19 mouse cellular contexts compared by ENCODE assay signal in genomic region chr13:30365378-30365777, GRCm38 (mm10). TPM values are rescaled to one million over a fixed set of nuclear protein-coding genes. Genes with fewer than 3 reads are reported as not detected.
DNase-seq lines count a peak whose midpoint lies in the region; ATAC-seq lines count a peak whose summit lies in the region.
"Had no signal": no experiment of that assay in that cellular context is flagged by ENCODE, and none has a peak within 500 bp of the region (broad histone marks: within the 10 kb centered on the region; RNA-seq: fewer than 3 reads in every experiment).

No protein-coding gene starts in this region.

- H3K27me3 ChIP-seq in kidney, embryonic 15.5 days = 0 out of 2 replicates have a peak, but pooled peaks cover 2% of the 10 kb centered on the region
- no peaks in the 10 kb centered on the region for H3K27me3 ChIP-seq in midbrain, embryonic 14.5 days (ENCODE audit: control insufficient read depth, insufficient read depth, low read length)
- H3K27me3 ChIP-seq: embryonic facial prominence, embryonic 12.5 days; forebrain, embryonic 12.5 days; heart, embryonic 13.5 days; hindbrain, embryonic 12.5 days had no signal

- no peaks in the 10 kb centered on the region for H3K9me3 ChIP-seq in kidney, embryonic 15.5 days (replicated peaks)
- H3K9me3 ChIP-seq in midbrain, embryonic 14.5 days (ENCODE audit: control insufficient read depth, low read length) = no peaks in the 10 kb centered on the region
- H3K9me3 ChIP-seq: embryonic facial prominence, embryonic 12.5 days; forebrain, embryonic 12.5 days; heart, embryonic 13.5 days had no signal

- no peak overlapping the region for H3K9ac ChIP-seq in kidney, embryonic 15.5 days
- no peak overlapping the region for H3K9ac ChIP-seq in midbrain, embryonic 14.5 days (replicated peaks; ENCODE audit: low read length)
- H3K9ac ChIP-seq: embryonic facial prominence, embryonic 12.5 days; forebrain, embryonic 12.5 days; heart, embryonic 13.5 days; hindbrain, embryonic 12.5 days had no signal

- no peaks in the 10 kb centered on the region for H3K36me3 ChIP-seq in kidney, embryonic 15.5 days
- no peaks in the 10 kb centered on the region for H3K36me3 ChIP-seq in midbrain, embryonic 14.5 days (ENCODE audit: control insufficient read depth, insufficient read depth, low read length)
- H3K36me3 ChIP-seq: embryonic facial prominence, embryonic 12.5 days; forebrain, embryonic 12.5 days; heart, embryonic 13.5 days; hindbrain, embryonic 12.5 days had no signal

- H3K4me1 ChIP-seq in brown adipose tissue, adult 24 weeks (ENCODE audit: control insufficient read depth, insufficient read depth, insufficient read length, low read length) = no peaks in the 10 kb centered on the region; the same call in 1 of the 2 replicates
- H3K4me1 ChIP-seq in kidney, embryonic 15.5 days = peaks cover 39% of the 10 kb centered on the region
- H3K4me1 ChIP-seq in midbrain, embryonic 14.5 days (ENCODE audit: control insufficient read depth, insufficient read depth, low read length) = no peaks in the 10 kb centered on the region
- H3K4me1 ChIP-seq: embryonic facial prominence, embryonic 12.5 days; forebrain, embryonic 12.5 days; hindbrain, embryonic 12.5 days had no signal

- peak; percentile 37 for DNase-seq in kidney, adult 9 months
- no peak for DNase-seq in kidney, adult 8-10 months
- peak; percentile 66 for DNase-seq in kidney, postnatal 14 days
- DNase-seq in thymus, postnatal 14 days = no peak
- no peak for DNase-seq in yolk sac, embryonic 10.5 days (ENCODE audit: low spot score)
- DNase-seq in midbrain, embryonic 14.5 days = no peak
- DNase-seq: adrenal gland, adult 2 months; cerebellum, adult 11-12 months; cerebellum, adult 9-10 months; cerebellum, postnatal 25 days; gastrocnemius, postnatal 25 days; heart, postnatal 4 days had no signal

- WGBS in kidney, embryonic 15.5 days = 48% methylated on average over 2 of the region's 2 CpGs
- WGBS in midbrain, embryonic 14.5 days = 85% methylated on average over 2 of the region's 2 CpGs

- no peak overlapping the region for H3K4me3 ChIP-seq in brown adipose tissue, adult 24 weeks (ENCODE audit: insufficient read depth, low read depth, low read length)
- no peak overlapping the region for H3K4me3 ChIP-seq in kidney, embryonic 15.5 days (replicated peaks)
- no peak overlapping the region for H3K4me3 ChIP-seq in midbrain, embryonic 14.5 days (replicated peaks; ENCODE audit: low read depth, low read length)
- H3K4me3 ChIP-seq: embryonic facial prominence, embryonic 12.5 days; forebrain, embryonic 12.5 days; heart, embryonic 13.5 days; hindbrain, embryonic 12.5 days had no signal

- ATAC-seq in kidney, embryonic 15.5 days (replicated peaks; ENCODE audit: low FRiP score) = no peak
- ATAC-seq in midbrain, embryonic 14.5 days (ENCODE audit: low FRiP score, low TSS enrichment) = no peak
- ATAC-seq: forebrain, embryonic 16.5 days had no signal

- H3K4me2 ChIP-seq in kidney, embryonic 15.5 days = no peak overlapping the region
- no peak overlapping the region for H3K4me2 ChIP-seq in midbrain, embryonic 14.5 days (ENCODE audit: low read length)
- H3K4me2 ChIP-seq: embryonic facial prominence, embryonic 12.5 days; forebrain, embryonic 12.5 days; heart, embryonic 13.5 days; hindbrain, embryonic 12.5 days had no signal

- 0 out of 2 replicates have a peak overlapping the region, but pooled peaks have one; percentile 53 for H3K27ac ChIP-seq in brown adipose tissue, adult 24 weeks (replicated peaks; ENCODE audit: low read depth, low read length)
- H3K27ac ChIP-seq in kidney, embryonic 15.5 days = peak overlapping the region; percentile 78; the same call in 1 of the 2 replicates
- no peak overlapping the region for H3K27ac ChIP-seq in midbrain, embryonic 14.5 days (replicated peaks; ENCODE audit: low read depth, low read length)
- H3K27ac ChIP-seq: embryonic facial prominence, embryonic 12.5 days; forebrain, embryonic 12.5 days; heart, embryonic 13.5 days; hindbrain, embryonic 12.5 days had no signal

RNA-seq across cellular contexts. Expression of gene Agtr1a, which starts 29.1 kb away (rescaled TPM):
- 2.1 and 5.4 TPM in 2 replicates for polyA plus RNA-seq in brown adipose tissue, adult 24 weeks (2012; ENCODE audit: insufficient read depth, insufficient read length, missing spikeins)
- polyA plus RNA-seq in kidney, embryonic 15.5 days (2015; fragmentation: Nextera tagmentation; extraction: Ambion mirVana) = 11.3 and 13.7 TPM in 2 replicates
- polyA plus RNA-seq in midbrain, embryonic 14.5 days (2014; fragmentation: Nextera tagmentation; extraction: Ambion mirVana) = 0.45 and 0.78 TPM in 2 replicates

Comparison
In these comparisons a context has a peak if more than half of its experiments do, and no peak if none do; other contexts are left out.
1. DNase-seq: peak in kidney, adult 9 months (single experiment) and kidney, postnatal 14 days (single experiment); none in kidney, adult 8-10 months (0 of 2), thymus, postnatal 14 days (single experiment), yolk sac, embryonic 10.5 days (single experiment) and midbrain, embryonic 14.5 days (single experiment).